Mouse (Mus musculus) neural tube, embryonic 13.5 days (tissue): ENCODE data around the gene Slc22a18. TPM values are rescaled to one million over a fixed set of nuclear protein-coding genes. Genes with fewer than 3 reads are reported as not detected.

Source experiments
- ATAC-seq: fragments of 200-750 bp; cut with Nextera tagmentation; 2 replicates; pipeline ENCODE4 v1.8.0; 2017; ENCODE audit warnings: low read depth, mild to moderate bottlenecking, moderate TSS enrichment, moderate library complexity
- H3K27ac ChIP-seq: fragments of 300-500 bp; sonication (generic); replicated peaks from 2 replicates; pipeline ENCODE4 v1.5.1; 2015; ENCODE audit warnings: moderate library complexity, mild to moderate bottlenecking, inconsistent platforms
- H3K27me3 ChIP-seq: fragments of 300-500 bp; sonication (generic); 2 replicates; pipeline ENCODE4 v1.6.1; 2015; ENCODE audit warnings: mild to moderate bottlenecking, inconsistent platforms
- H3K36me3 ChIP-seq: fragments of 300-500 bp; sonication (generic); 2 replicates; pipeline ENCODE4 v1.6.1; 2015; ENCODE audit warnings: mild to moderate bottlenecking, inconsistent platforms
- H3K4me1 ChIP-seq: fragments of 300-500 bp; sonication (generic); replicated peaks from 2 replicates; pipeline ENCODE4 v1.6.1; 2015; ENCODE audit warnings: inconsistent platforms
- H3K4me2 ChIP-seq: fragments of 300-500 bp; sonication (generic); 2 replicates; pipeline ENCODE4 v1.6.1; 2015; ENCODE audit warnings: inconsistent platforms, mild to moderate bottlenecking, moderate library complexity
- H3K4me3 ChIP-seq: fragments of 300-500 bp; sonication (generic); 2 replicates; pipeline ENCODE4 v1.5.1; 2015; ENCODE audit warnings: mild to moderate bottlenecking, inconsistent platforms
- H3K9ac ChIP-seq: fragments of 300-500 bp; sonication (generic); 2 replicates; pipeline ENCODE4 v1.6.1; 2015; ENCODE audit warnings: moderate library complexity, mild to moderate bottlenecking, inconsistent platforms
- H3K9me3 ChIP-seq: fragments of 300-500 bp; sonication (generic); 2 replicates; pipeline ENCODE4 v1.6.1; 2016; ENCODE audit warnings: inconsistent platforms
- WGBS: fragments of 180-500 bp; shearing (Covaris S2); methylation state at CpG from one replicate; pipeline ENCODE4 v1.1.7; 2015; 5-methylcytosine and 5-hydroxymethylcytosine counted together
- polyA plus RNA-seq: library from polyadenylated mRNA; unstranded; fragments of >200 nt; fragmentation: Nextera tagmentation; extraction: Ambion mirVana; gene quantifications from 2 replicates; pipeline ENCODE4 v1.2.1, GENCODE M21; 2015

Gene Slc22a18
- polyA plus RNA-seq, 1 experiment from 2014 or later: 0.28 TPM

GRCm38 (mm10) chr7:143546554-143546953 is 73.0 kb downstream of the Slc22a18 start:
- peak overlapping the region; percentile 91; the same call in 1 of the 2 replicates for H3K4me2 ChIP-seq
- 69% methylated on average over 2 of the region's 2 CpGs for WGBS

GRCm38 (mm10) chr7:143548231-143548961 is 74.9 kb downstream of the Slc22a18 start:
- WGBS: under 1% methylated on average over 49 of the region's 63 CpGs
- no peaks in the 10 kb centered on the region for H3K9me3 ChIP-seq
- peak overlapping the region; percentile 96 for H3K4me3 ChIP-seq
- ATAC-seq: peak; percentile 80
- peaks cover 15% of the 10 kb centered on the region; the same call in 1 of the 2 replicates for H3K36me3 ChIP-seq
- peak overlapping the region; percentile 93 for H3K9ac ChIP-seq
- H3K27ac ChIP-seq: peak overlapping the region; percentile 90
- H3K4me1 ChIP-seq: peaks cover 50% of the 10 kb centered on the region
- H3K27me3 ChIP-seq: no peaks in the 10 kb centered on the region
- H3K4me2 ChIP-seq: peak overlapping the region; percentile 91

More at GRCm38 (mm10) chr7:143546554-143546953, 73.0 kb downstream of the Slc22a18 start:
- Histone ChIP-seq H3K4me1 (peaks cover 57% of the 10 kb centered on the region), H3K27me3 (no peaks in the 10 kb centered on the region), H3K4me3 (no peak overlapping the region), H3K27ac (no peak overlapping the region), H3K36me3 (0 out of 2 replicates have a peak, but pooled peaks cover 8% of the 10 kb centered on the region), H3K9ac (peak overlapping the region; percentile 43; the same call in 1 of the 2 replicates), H3K9me3 (no peaks in the 10 kb centered on the region)
- no peak for ATAC-seq

Other genes starting within 250 kb of the Slc22a18 start
- 464 and 633 TPM in 2 replicates for gene Cdkn1c, start 12.7 kb upstream of the Slc22a18 start, polyA plus RNA-seq
- gene Phlda2, start 29.4 kb downstream of the Slc22a18 start, polyA plus RNA-seq: 0.45 and 0.84 TPM in 2 replicates
- gene Nap1l4, start 75.4 kb downstream of the Slc22a18 start, polyA plus RNA-seq: 310 and 312 TPM in 2 replicates
- gene Cars, start 126.4 kb downstream of the Slc22a18 start, polyA plus RNA-seq: 57.8 and 61.5 TPM in 2 replicates
- 0.10 and 0.28 TPM in 2 replicates for gene Tnfrsf26, start 155.0 kb downstream of the Slc22a18 start, polyA plus RNA-seq
- gene Tnfrsf22, start 175.9 kb downstream of the Slc22a18 start, polyA plus RNA-seq: 3.2 and 4.2 TPM in 2 replicates
- 0.43 and 0.96 TPM in 2 replicates for gene Tnfrsf23, start 212.1 kb downstream of the Slc22a18 start, polyA plus RNA-seq